Mouse (Mus musculus) embryonic facial prominence, embryonic 11.5 days (tissue): Measurements from ENCODE around the gene Ddit4l. TPM values are rescaled to one million over a fixed set of nuclear protein-coding genes. Genes with fewer than 3 reads are reported as not detected.
"Not testable (repeated sequence)": the region's sequence is repeated elsewhere in the genome, so short reads cannot be mapped to it uniquely, and the experiment has no call there.

Experiments used
- ATAC-seq: fragments of 200-750 bp; cut with Nextera tagmentation; replicated peaks from 2 replicates; pipeline ENCODE4 v1.8.0; 2017; ENCODE audit warnings: low read depth; ENCODE audit not compliant: insufficient number of reproducible peaks, low FRiP score, low TSS enrichment
- DNase-seq: peaks from one replicate; pipeline ENCODE4 v3.0.0-alpha.2; 2015; ENCODE audit warnings: low spot score
- H3K27ac ChIP-seq: fragments of 300-500 bp; sonication (generic); replicated peaks from 2 replicates; pipeline ENCODE4 v1.5.1; 2014; ENCODE audit warnings: mild to moderate bottlenecking, low read depth, low read length, control low read depth
- H3K27me3 ChIP-seq: fragments of 300-500 bp; sonication (generic); 2 replicates; pipeline ENCODE4 v1.6.1; 2014; ENCODE audit warnings: mild to moderate bottlenecking, low read length, moderate library complexity, mixed read lengths; ENCODE audit not compliant: control insufficient read depth, insufficient read depth
- H3K36me3 ChIP-seq: fragments of 300-500 bp; sonication (generic); replicated peaks from 2 replicates; pipeline ENCODE4 v1.6.1; 2014; ENCODE audit warnings: low read depth, mild to moderate bottlenecking, low read length, moderate library complexity, mixed read lengths; ENCODE audit not compliant: control insufficient read depth, insufficient read depth
- H3K4me1 ChIP-seq: fragments of 300-500 bp; sonication (generic); 2 replicates; pipeline ENCODE4 v1.6.1; 2014; ENCODE audit warnings: low read length, mixed read lengths; ENCODE audit not compliant: control insufficient read depth, insufficient read depth
- H3K4me2 ChIP-seq: fragments of 300-500 bp; sonication (generic); 2 replicates; pipeline ENCODE4 v1.6.1; 2014; ENCODE audit warnings: low read depth, mild to moderate bottlenecking, control low read depth, low read length, moderate library complexity
- H3K4me3 ChIP-seq: fragments of 300-500 bp; sonication (generic); 2 replicates; pipeline ENCODE4 v1.5.1; 2014; ENCODE audit warnings: low read depth, low read length, control low read depth
- H3K9ac ChIP-seq: fragments of 300-500 bp; sonication (generic); replicated peaks from 2 replicates; pipeline ENCODE4 v1.6.1; 2014; ENCODE audit warnings: mild to moderate bottlenecking, control low read depth, low read length
- H3K9me3 ChIP-seq: fragments of 300-500 bp; sonication (generic); replicated peaks from 2 replicates; pipeline ENCODE4 v1.6.1; 2016; ENCODE audit warnings: mild to moderate bottlenecking, low read length, inconsistent platforms, mixed read lengths; ENCODE audit not compliant: control insufficient read depth
- WGBS: fragments of 180-500 bp; shearing (Covaris S2); extraction: QIAGEN DNeasy Blood & Tissue Kit; methylation state at CpG from one replicate; pipeline ENCODE4 v1.1.7; 2014; 5-methylcytosine and 5-hydroxymethylcytosine counted together
- polyA plus RNA-seq: library from polyadenylated mRNA; unstranded; fragments of >200 nt; fragmentation: Nextera tagmentation; extraction: Ambion mirVana; gene quantifications from 2 replicates; pipeline ENCODE4 v1.2.1, GENCODE M21; 2014

Ddit4l gene
- 27.3 and 29.4 TPM in 2 replicates for polyA plus RNA-seq

DNA sequence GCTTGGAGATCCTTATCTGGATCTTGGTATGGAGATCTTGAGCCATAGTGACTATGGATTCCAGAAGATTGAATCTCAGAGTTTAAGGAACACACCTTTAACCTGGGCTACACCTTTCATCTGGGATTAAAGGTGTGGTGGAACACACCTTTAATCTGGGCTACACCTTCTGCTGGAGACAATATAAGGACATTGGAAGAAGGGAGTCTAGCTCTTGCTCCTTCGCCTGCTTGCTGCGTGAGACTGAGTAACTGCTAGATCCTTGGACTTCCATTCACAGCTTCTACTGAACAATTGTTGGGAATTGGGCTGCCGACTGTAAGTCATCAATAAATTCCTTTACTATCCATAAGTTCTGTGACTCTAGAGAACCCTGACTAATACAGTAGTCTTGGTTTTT is at the start of gene Ddit4l:
Ddit4l (plus strand) TSS at position 301 of the 400 bp plus-strand sequence.
- H3K4me3 ChIP-seq, H3K36me3 ChIP-seq, H3K4me1 ChIP-seq, DNase-seq, H3K27ac ChIP-seq, ATAC-seq, H3K9me3 ChIP-seq, H3K4me2 ChIP-seq, H3K9ac ChIP-seq, H3K27me3 ChIP-seq: not testable (repeated sequence)
- 96% methylated on average over 3 of the region's 3 CpGs for WGBS

- no peak overlapping the region for H3K4me3 ChIP-seq
- H3K36me3 ChIP-seq = no peaks in the 10 kb centered on the region
- H3K4me2 ChIP-seq = no peak overlapping the region
- H3K27ac ChIP-seq = no peak overlapping the region
- ATAC-seq (no peak), DNase-seq (no peak)
- no peaks in the 10 kb centered on the region for H3K9me3 ChIP-seq
- H3K9ac ChIP-seq = no peak overlapping the region
- no peaks in the 10 kb centered on the region for H3K4me1 ChIP-seq
- WGBS = 65% methylated on average over 4 of the region's 4 CpGs
- H3K27me3 ChIP-seq = no peaks in the 10 kb centered on the region
Measured at GRCm38 (mm10) chr3:137576146-137576545, 45.3 kb upstream of the Ddit4l start.

DNA sequence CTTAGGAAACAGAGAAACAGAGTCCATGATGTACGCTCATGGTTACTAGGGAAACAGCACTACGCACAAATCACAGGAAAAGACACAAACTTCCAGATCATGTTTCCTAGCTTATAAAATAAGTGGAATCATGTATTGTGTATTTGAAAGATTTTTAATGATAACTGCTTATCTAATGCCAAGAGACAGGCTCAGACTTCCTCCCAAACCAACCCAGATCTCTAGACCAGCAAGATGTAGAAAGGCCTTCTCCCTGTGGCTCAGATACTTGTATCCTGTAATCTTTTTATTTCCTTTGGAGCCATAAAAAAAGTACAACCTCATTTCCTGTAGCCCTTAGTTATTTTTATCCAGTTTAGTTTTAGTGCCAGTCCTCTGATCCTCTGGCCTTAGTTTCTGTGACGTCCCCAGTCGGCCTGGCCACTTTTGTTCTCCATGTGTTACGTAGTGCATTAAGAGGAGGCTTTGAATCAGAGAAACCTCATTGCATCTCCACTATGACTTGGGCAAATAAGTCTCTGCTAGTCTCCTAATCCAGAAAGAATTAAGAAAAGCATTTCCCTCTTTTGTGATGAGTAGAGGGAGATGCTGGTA is 34.9 kb upstream of the Ddit4l start:
- no peaks in the 10 kb centered on the region for H3K27me3 ChIP-seq
- H3K9me3 ChIP-seq = no peaks in the 10 kb centered on the region
- no peaks in the 10 kb centered on the region for H3K4me1 ChIP-seq
- H3K4me2 ChIP-seq = no peak overlapping the region
- no peak overlapping the region for H3K4me3 ChIP-seq
- 92% methylated on average over 5 of the region's 5 CpGs for WGBS
- H3K36me3 ChIP-seq = no peaks in the 10 kb centered on the region
- DNase-seq = no peak
- H3K27ac ChIP-seq = no peak overlapping the region
- ATAC-seq = no peak
- H3K9ac ChIP-seq = no peak overlapping the region

DNA sequence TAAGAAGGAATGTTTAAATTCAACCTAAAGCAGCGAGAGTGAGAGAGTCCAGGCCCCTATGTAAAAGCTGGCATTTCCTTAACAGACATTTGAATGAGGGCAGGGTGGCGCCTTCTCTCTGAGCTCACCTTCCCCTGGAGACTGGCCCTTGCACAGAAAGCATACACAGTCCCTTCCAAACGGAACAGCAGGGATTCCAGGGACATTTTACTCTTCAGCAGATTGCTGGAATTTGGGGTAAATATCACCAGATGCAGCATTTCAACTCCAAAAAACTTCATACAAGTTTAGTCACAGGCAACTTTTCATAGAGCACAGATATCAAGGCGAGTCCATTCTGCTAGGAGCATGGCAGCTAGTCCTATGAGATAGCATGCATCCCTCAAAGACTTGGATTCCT is 31.6 kb upstream of the Ddit4l start:
- no peak overlapping the region for H3K9ac ChIP-seq
- no peaks in the 10 kb centered on the region for H3K36me3 ChIP-seq
- H3K4me2 ChIP-seq = no peak overlapping the region
- H3K4me1 ChIP-seq = no peaks in the 10 kb centered on the region
- ATAC-seq = no peak
- DNase-seq = no peak
- H3K9me3 ChIP-seq = no peaks in the 10 kb centered on the region
- H3K27ac ChIP-seq = no peak overlapping the region
- 68% methylated on average over 4 of the region's 4 CpGs for WGBS
- no peak overlapping the region for H3K4me3 ChIP-seq
- no peaks in the 10 kb centered on the region for H3K27me3 ChIP-seq

DNA sequence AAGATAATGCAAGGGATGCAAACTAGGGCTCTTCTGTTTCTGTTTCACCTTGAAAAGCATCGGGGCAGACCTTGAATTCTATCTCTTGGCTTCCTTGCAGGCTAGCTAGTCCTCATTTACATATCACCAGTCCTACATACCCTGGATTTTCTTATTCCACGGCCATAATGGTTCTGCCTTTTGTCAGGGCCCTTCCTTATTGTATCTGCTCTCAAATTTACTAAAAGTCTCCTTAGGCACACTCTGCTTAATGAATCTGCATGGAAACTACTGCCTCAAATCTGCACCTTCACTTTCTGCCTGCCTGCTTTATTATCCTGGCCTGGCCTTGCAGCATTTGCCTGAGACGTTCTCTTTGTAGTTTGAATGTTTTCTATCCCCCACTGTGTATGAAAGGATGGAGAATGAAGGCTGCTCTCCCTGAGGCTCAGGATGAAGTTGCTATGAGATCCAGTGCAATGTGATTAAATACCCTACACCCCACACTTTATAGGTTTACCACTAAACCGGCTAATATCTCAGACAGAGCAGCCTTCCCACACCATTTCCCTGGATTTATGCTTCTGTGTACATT is 27.0 kb upstream of the Ddit4l start:
- Histone ChIP-seq H3K9me3 (no peaks in the 10 kb centered on the region), H3K9ac (no peak overlapping the region), H3K4me1 (no peaks in the 10 kb centered on the region), H3K27me3 (no peaks in the 10 kb centered on the region), H3K27ac (no peak overlapping the region), H3K36me3 (no peaks in the 10 kb centered on the region), H3K4me2 (no peak overlapping the region), H3K4me3 (no peak overlapping the region)
- 63% methylated on average over 4 of the region's 4 CpGs for WGBS
- ATAC-seq = no peak
- DNase-seq = no peak

GRCm38 (mm10) chr3:137608918-137609435 is 12.4 kb upstream of the Ddit4l start:
- ATAC-seq (no peak), DNase-seq (no peak)
- WGBS = 60% methylated on average over 1 of the region's 1 CpGs
- Histone ChIP-seq H3K4me3 (no peak overlapping the region), H3K4me2 (no peak overlapping the region), H3K36me3 (no peaks in the 10 kb centered on the region), H3K4me1 (no peaks in the 10 kb centered on the region), H3K27ac (no peak overlapping the region), H3K27me3 (no peaks in the 10 kb centered on the region), H3K9ac (no peak overlapping the region), H3K9me3 (no peaks in the 10 kb centered on the region)

DNA sequence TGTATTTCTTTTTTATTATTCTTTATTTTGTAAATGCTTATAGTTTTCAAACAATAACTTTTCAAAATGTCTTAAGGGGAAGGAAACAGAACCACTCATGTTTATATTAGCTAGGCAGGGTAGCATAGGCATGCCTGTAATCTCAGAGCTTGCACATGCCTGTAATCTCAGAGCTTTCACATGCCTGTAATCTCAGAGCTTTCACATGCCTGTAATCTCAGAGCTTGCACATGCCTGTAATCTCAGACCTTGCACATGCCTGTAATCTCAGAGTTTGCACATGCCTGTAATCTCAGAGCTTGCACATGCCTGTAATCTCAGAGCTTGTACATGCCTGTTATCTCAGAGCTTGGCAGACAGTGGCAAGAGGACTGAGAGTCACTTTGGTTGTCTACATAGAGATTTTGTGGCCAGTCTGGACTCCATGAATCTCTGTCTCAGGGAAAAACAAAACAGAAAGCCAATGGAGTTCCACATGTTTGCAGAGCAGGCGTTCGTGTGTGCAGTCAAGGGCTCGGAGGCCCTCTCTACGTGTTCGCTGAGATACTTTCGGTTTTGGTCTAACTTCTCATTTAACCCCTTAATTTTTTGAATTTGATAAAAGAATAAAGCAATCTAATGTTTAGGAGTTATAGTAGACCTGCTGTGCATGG is 10.8 kb upstream of the Ddit4l start:
- Histone ChIP-seq H3K9ac (no peak overlapping the region), H3K4me2 (no peak overlapping the region), H3K27me3 (no peaks in the 10 kb centered on the region), H3K4me3 (no peak overlapping the region), H3K27ac (no peak overlapping the region), H3K4me1 (no peaks in the 10 kb centered on the region), H3K36me3 (no peaks in the 10 kb centered on the region), H3K9me3 (no peaks in the 10 kb centered on the region)
- no peak for ATAC-seq
- WGBS = 93% methylated on average over 6 of the region's 6 CpGs
- DNase-seq = no peak
